In the genomic region with DNA sequence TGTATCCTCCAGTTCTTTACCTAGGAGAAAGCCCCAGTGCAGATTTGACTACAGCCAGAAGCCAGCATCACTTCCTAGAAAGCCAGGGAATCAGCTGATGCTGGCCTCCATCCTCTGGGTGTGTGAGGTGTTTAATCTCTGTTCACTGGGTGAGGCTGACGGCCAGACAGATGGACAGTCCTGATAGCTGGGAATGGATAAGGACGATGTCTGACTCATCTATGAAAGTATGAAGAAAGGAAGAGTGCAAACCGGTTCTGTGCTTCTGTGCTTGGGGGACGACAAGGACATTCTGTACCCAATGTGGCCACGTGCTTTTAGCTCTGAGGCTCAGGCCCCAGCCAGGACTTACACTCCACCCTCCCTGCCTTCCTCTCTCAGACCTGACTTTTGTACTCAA, we compare ENCODE assay signal across 12 mouse cellular contexts.
A peak's percentile ranks its signal among the peaks of the same experiment; 100 is the strongest.
DNase-seq lines count a peak whose midpoint lies in the region; ATAC-seq and TF ChIP-seq lines count a peak whose summit lies in the region.
"Had no signal": no experiment of that assay in that cellular context is flagged by ENCODE, and none has a peak within 500 bp of the region (broad histone marks: within the 10 kb centered on the region; RNA-seq: fewer than 3 reads in every experiment).

No protein-coding gene starts in this region.

- 41% methylated on average over 5 of the region's 5 CpGs for WGBS in lung, postnatal 0 days
- WGBS in bone marrow, adult 2 months: 41% methylated on average over 5 of the region's 5 CpGs
- 80% methylated on average over 5 of the region's 5 CpGs for WGBS in limb, embryonic 10.5 days
- 82% methylated on average over 5 of the region's 5 CpGs for WGBS in hindbrain, embryonic 13.5 days

- no peak for TF ChIP-seq POLR2A in bone marrow, adult 2 months (IDR thresholded peaks at IDR 0.05; ENCODE audit: borderline replicate concordance, control insufficient read depth, low read depth, low read length)

- H3K9ac ChIP-seq in lung, postnatal 0 days (replicated peaks; ENCODE audit: low read depth): no peak overlapping the region
- no peak overlapping the region for H3K9ac ChIP-seq in hindbrain, embryonic 13.5 days
- H3K9ac ChIP-seq: hindbrain, embryonic 14.5 days had no signal

- peak; percentile 83 for TF ChIP-seq EP300 in lung, postnatal 0 days (IDR thresholded peaks at IDR 0.05)

- TF ChIP-seq CTCF in lung, postnatal 0 days (IDR thresholded peaks at IDR 0.05): no peak
- TF ChIP-seq CTCF in bone marrow, adult 2 months (IDR thresholded peaks at IDR 0.05; ENCODE audit: control insufficient read depth, insufficient read depth, low read length): no peak

- peaks cover 4% of the 10 kb centered on the region; the same call in 1 of the 2 replicates for H3K4me1 ChIP-seq in lung, postnatal 0 days (ENCODE audit: insufficient read depth, low read depth, low read length)
- H3K4me1 ChIP-seq in bone marrow, adult 2 months (ENCODE audit: control insufficient read depth, insufficient read depth, low read length): peaks cover 21% of the 10 kb centered on the region
- H3K4me1 ChIP-seq in limb, embryonic 10.5 days: peaks cover 60% of the 10 kb centered on the region
- H3K4me1 ChIP-seq in hindbrain, embryonic 13.5 days (replicated peaks): peaks cover 25% of the 10 kb centered on the region

- no peak overlapping the region for H3K4me3 ChIP-seq in lung, postnatal 0 days (ENCODE audit: low read depth, low read length)
- H3K4me3 ChIP-seq in bone marrow, adult 2 months (replicated peaks; ENCODE audit: control insufficient read depth, low read depth, low read length): no peak overlapping the region
- no peak overlapping the region for H3K4me3 ChIP-seq in limb, embryonic 10.5 days
- H3K4me3 ChIP-seq in hindbrain, embryonic 13.5 days: no peak overlapping the region

- H3K36me3 ChIP-seq in lung, postnatal 0 days (ENCODE audit: insufficient read depth, low read length): no peaks in the 10 kb centered on the region
- no peaks in the 10 kb centered on the region for H3K36me3 ChIP-seq in limb, embryonic 10.5 days
- H3K36me3 ChIP-seq in hindbrain, embryonic 13.5 days: no peaks in the 10 kb centered on the region

- peak; percentile 20; the same call in 1 of the 2 replicates for ATAC-seq in lung, postnatal 0 days
- ATAC-seq in hindbrain, embryonic 13.5 days (ENCODE audit: low FRiP score): no peak
- ATAC-seq: activated CD4-positive, CD25-positive, alpha-beta regulatory T cell, adult 4 months had no signal

- no peaks in the 10 kb centered on the region for H3K27me3 ChIP-seq in lung, postnatal 0 days (replicated peaks; ENCODE audit: insufficient read depth, low read length)
- H3K27me3 ChIP-seq in limb, embryonic 10.5 days (ENCODE audit: low read depth, poor library complexity, severe bottlenecking): no peaks in the 10 kb centered on the region
- H3K27me3 ChIP-seq in hindbrain, embryonic 13.5 days: no peaks in the 10 kb centered on the region
- H3K27me3 ChIP-seq: CH12.LX had no signal

- H3K27ac ChIP-seq in lung, postnatal 0 days (ENCODE audit: low read length): no peak overlapping the region
- peak overlapping the region; percentile 61 for H3K27ac ChIP-seq in bone marrow, adult 2 months (ENCODE audit: control insufficient read depth, insufficient read depth, low read depth, low read length, poor library complexity)
- peak overlapping the region; percentile 39 for H3K27ac ChIP-seq in limb, embryonic 10.5 days
- no peak overlapping the region for H3K27ac ChIP-seq in hindbrain, embryonic 13.5 days
- H3K27ac ChIP-seq: hindbrain, embryonic 14.5 days had no signal

- no peaks in the 10 kb centered on the region for H3K9me3 ChIP-seq in lung, postnatal 0 days (ENCODE audit: low read length)
- no peaks in the 10 kb centered on the region for H3K9me3 ChIP-seq in limb, embryonic 10.5 days (replicated peaks)
- H3K9me3 ChIP-seq in hindbrain, embryonic 13.5 days: no peaks in the 10 kb centered on the region

- H3K4me2 ChIP-seq in lung, postnatal 0 days (replicated peaks; ENCODE audit: low read depth, low read length): no peak overlapping the region
- H3K4me2 ChIP-seq in hindbrain, embryonic 13.5 days: no peak overlapping the region
- H3K4me2 ChIP-seq: hindbrain, embryonic 14.5 days had no signal

- DNase-seq in lung, postnatal 0 days (ENCODE audit: low spot score): peak; percentile 41
- DNase-seq in lung, postnatal 25 days (ENCODE audit: low spot score): no peak
- DNase-seq in limb, embryonic 10.5 days (ENCODE audit: low spot score): no peak
- peak; percentile 44 to 68 for DNase-seq in spleen, postnatal 36 days (ENCODE audit: low spot score in 2 of 2)
- DNase-seq in kidney, adult 11 months: no peak
- DNase-seq: kidney, postnatal 25 days; lung, postnatal 14 days had no signal

Comparison
In these comparisons a context has a peak if more than half of its experiments do, and no peak if none do; other contexts are left out.
1. DNase-seq: peak in lung, postnatal 0 days (single experiment) and spleen, postnatal 36 days (2 of 2); none in lung, postnatal 25 days (single experiment), limb, embryonic 10.5 days (single experiment) and kidney, adult 11 months (single experiment).
2. H3K27ac ChIP-seq: peak in bone marrow, adult 2 months (single experiment) and limb, embryonic 10.5 days (single experiment); none in lung, postnatal 0 days (single experiment) and hindbrain, embryonic 13.5 days (single experiment).